Mouse (Mus musculus): ENCODE data around the gene Carm1. TPM values are rescaled to one million over a fixed set of nuclear protein-coding genes. Genes with fewer than 3 reads are reported as not detected.

Carm1 gene
- polyA plus RNA-seq, 1 experiment from 2014 or later: 15.6 TPM

GRCm38 (mm10) chr9:21606648-21607047 is 60.0 kb downstream of the Carm1 start:
- Histone ChIP-seq H3K4me1 (ENCODE audit: control insufficient read depth, insufficient read depth, low read length) (no peaks in the 10 kb centered on the region), H3K4me2 (ENCODE audit: low read depth, low read length) (no peak overlapping the region), H3K9ac (ENCODE audit: low read length) (no peak overlapping the region), H3K9me3 (replicated peaks; ENCODE audit: control insufficient read depth, low read length) (no peaks in the 10 kb centered on the region), H3K36me3 (ENCODE audit: control insufficient read depth, insufficient read depth, low read length) (no peaks in the 10 kb centered on the region), H3K27ac (ENCODE audit: low read length) (no peak overlapping the region), H3K27me3 (ENCODE audit: control insufficient read depth, insufficient read depth, low read length) (no peaks in the 10 kb centered on the region), H3K4me3 (replicated peaks; ENCODE audit: low read length) (no peak overlapping the region)
- WGBS: 71% methylated on average over 1 of the region's 1 CpGs
- ATAC-seq (ENCODE audit: insufficient read depth, low FRiP score): no peak

DNA sequence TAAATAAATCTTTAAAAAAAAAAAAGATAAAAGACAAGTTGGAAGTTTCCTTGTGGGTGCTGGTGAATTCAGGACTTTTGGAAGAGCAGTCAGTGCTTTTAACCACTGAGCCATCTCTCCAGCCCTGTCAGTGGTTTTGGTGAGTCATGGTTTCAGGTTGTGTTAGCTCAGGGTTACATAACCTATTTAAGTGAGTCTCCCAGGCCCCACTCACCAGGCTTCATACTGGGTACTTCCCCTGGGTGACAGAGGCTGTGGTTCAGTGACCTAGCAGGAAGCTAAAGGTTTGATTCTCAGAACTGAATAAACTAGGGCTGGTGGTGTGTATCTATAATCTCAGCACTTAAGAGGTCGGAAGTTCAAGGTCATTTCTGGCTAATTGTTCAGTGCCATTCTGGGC is 63.2 kb downstream of the Carm1 start:
- Histone ChIP-seq H3K4me2 (ENCODE audit: low read depth, low read length) (no peak overlapping the region), H3K9me3 (replicated peaks; ENCODE audit: control insufficient read depth, low read length) (no peaks in the 10 kb centered on the region), H3K4me1 (ENCODE audit: control insufficient read depth, insufficient read depth, low read length) (no peaks in the 10 kb centered on the region), H3K9ac (ENCODE audit: low read length) (no peak overlapping the region), H3K27me3 (ENCODE audit: control insufficient read depth, insufficient read depth, low read length) (no peaks in the 10 kb centered on the region), H3K36me3 (ENCODE audit: control insufficient read depth, insufficient read depth, low read length) (no peaks in the 10 kb centered on the region), H3K27ac (ENCODE audit: low read length) (no peak overlapping the region), H3K4me3 (replicated peaks; ENCODE audit: low read length) (no peak overlapping the region)
- 83% methylated on average over 1 of the region's 1 CpGs for whole genome bisulfite sequencing
- no peak for ATAC-seq (ENCODE audit: insufficient read depth, low FRiP score)

DNA sequence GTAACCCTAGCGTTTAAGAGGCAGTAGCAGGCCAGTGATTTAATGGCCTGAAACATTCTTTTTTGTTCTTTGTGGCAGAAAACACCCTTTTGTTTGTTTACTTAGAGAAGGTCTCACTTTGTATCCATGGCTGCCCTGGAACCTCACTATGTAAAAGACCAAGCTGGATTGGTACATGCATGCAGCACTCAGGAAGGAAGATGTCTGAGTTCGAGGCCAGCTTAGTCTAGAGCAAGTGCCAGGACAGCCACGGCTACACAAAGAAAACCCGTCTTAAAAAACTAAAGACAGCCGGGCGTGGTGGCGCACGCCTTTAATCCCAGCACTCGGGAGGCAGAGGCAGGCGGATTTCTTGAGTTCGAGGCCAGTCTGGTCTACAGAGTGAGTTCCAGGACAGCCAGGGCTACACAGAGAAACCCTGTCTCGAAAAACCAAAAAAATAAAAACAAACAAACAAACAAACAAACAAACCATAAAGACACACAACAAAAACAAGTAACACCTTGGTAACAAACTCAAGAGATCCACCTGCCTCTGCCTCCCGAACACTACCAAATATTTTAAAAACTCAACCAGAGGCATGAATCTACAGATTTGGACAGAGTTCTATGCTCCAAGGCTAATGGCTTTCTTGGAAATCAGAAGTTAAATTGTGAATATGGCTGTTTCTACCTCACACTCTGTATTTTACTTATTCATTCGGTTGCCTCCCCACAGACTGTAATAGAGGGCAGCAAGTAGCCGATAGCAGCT is 68.3 kb downstream of the Carm1 start:
- peak overlapping the region; percentile 69 for H3K4me2 ChIP-seq (ENCODE audit: low read depth, low read length)
- peak overlapping the region; percentile 74 for H3K4me3 ChIP-seq (replicated peaks; ENCODE audit: low read length)
- peaks cover 8% of the 10 kb centered on the region; the same call in 1 of the 2 replicates for H3K4me1 ChIP-seq (ENCODE audit: control insufficient read depth, insufficient read depth, low read length)
- H3K9me3 ChIP-seq (replicated peaks; ENCODE audit: control insufficient read depth, low read length): no peaks in the 10 kb centered on the region
- peak overlapping the region; percentile 86 for H3K9ac ChIP-seq (ENCODE audit: low read length)
- ATAC-seq (ENCODE audit: insufficient read depth, low FRiP score): no peak
- H3K27ac ChIP-seq (ENCODE audit: low read length): peak overlapping the region; percentile 99
- 72% methylated on average over 15 of the region's 15 CpGs for WGBS
- H3K27me3 ChIP-seq (ENCODE audit: control insufficient read depth, insufficient read depth, low read length): no peaks in the 10 kb centered on the region
- H3K36me3 ChIP-seq (ENCODE audit: control insufficient read depth, insufficient read depth, low read length): no peaks in the 10 kb centered on the region

DNA sequence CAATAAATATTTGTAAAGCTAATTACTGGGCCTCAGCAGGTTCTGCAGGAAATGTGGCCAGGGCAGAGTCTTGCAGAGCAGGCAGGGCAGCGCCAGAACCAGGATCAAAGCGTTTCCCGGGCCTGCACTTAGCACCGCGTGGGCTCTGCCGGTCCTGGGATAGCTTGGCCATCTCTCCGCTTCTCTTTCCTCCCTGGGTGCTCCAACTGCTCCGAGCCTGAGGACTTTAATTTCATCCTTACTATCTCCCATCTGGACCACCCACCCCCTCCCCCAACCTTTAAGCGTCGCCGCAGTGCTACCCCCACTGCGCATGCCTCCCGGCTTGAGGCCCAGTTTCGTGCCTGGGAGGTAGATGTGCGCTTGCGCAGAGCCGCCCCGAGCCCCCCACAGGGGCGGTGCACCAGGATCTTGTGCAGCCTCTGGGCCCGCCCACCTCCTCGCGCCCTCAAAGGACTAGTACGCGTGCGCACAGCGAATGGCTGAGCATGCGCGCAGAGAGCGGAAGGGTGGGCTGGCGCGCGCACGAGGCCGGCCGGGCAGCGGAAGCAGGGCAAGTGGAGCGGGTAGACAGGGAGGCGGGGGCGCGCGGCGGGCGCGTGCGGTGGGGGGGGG is 69.0 kb downstream of the Carm1 start, which contains the start of gene Smarca4:
Gene Smarca4, plus strand, starts transcription at position 553 of the 615 bp plus-strand sequence.
- peak; percentile 95 for ATAC-seq (ENCODE audit: insufficient read depth, low FRiP score)
- no peaks in the 10 kb centered on the region for H3K36me3 ChIP-seq (ENCODE audit: control insufficient read depth, insufficient read depth, low read length)

DNA sequence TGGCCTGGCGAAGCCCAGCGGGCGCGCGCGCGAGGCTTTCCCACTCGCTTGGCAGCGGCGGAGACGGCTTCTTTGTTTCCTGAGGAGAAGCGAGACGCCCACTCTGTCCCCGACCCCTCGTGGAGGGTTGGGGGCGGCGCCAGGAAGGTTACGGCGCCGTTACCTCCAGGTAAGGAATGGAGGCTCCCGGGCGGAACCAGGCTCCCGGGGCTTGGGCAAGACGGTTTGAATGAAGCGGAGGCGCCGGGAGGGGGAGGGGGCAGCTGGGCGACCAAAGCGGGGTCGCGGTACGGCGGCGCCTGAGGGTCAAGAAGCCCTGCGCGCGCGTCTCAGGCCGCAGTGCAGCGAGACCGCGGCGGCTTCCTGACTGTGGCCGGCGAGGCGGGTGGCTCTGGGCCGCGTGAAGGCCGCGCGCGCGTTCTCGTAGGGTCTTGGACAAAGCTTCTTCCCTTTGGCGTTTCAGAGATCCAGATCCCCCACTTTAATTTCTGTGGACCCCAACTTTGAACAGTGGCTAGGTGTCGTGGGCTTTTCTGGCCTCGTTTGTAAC is 69.6 kb downstream of the Carm1 start:
- Histone ChIP-seq H3K9me3 (replicated peaks; ENCODE audit: control insufficient read depth, low read length) (no peaks in the 10 kb centered on the region), H3K27me3 (ENCODE audit: control insufficient read depth, insufficient read depth, low read length) (no peaks in the 10 kb centered on the region), H3K36me3 (ENCODE audit: control insufficient read depth, insufficient read depth, low read length) (no peaks in the 10 kb centered on the region), H3K4me1 (ENCODE audit: control insufficient read depth, insufficient read depth, low read length) (peaks cover 11% of the 10 kb centered on the region; the same call in 1 of the 2 replicates), H3K4me3 (replicated peaks; ENCODE audit: low read length) (peak overlapping the region; percentile 74), H3K27ac (ENCODE audit: low read length) (peak overlapping the region; percentile 97), H3K4me2 (ENCODE audit: low read depth, low read length) (peak overlapping the region; percentile 73), H3K9ac (ENCODE audit: low read length) (peak overlapping the region; percentile 92)
- under 1% methylated on average over 57 of the region's 57 CpGs for WGBS
- ATAC-seq (ENCODE audit: insufficient read depth, low FRiP score): peak; percentile 66

More for the DNA sequence above, 69.0 kb downstream of the Carm1 start, which contains the start of gene Smarca4:
- Histone ChIP-seq H3K4me3 (replicated peaks; ENCODE audit: low read length) (peak within 1 kb of the TSS; percentile 74), H3K9ac (ENCODE audit: low read length) (peak within 1 kb of the TSS; percentile 92), H3K27ac (ENCODE audit: low read length) (peak within 1 kb of the TSS; percentile 99), H3K4me2 (ENCODE audit: low read depth, low read length) (peak within 1 kb of the TSS; percentile 73), H3K27me3 (ENCODE audit: control insufficient read depth, insufficient read depth, low read length) (no peaks in the 10 kb centered on the region), H3K9me3 (replicated peaks; ENCODE audit: control insufficient read depth, low read length) (no peaks in the 10 kb centered on the region), H3K4me1 (ENCODE audit: control insufficient read depth, insufficient read depth, low read length) (peaks cover 11% of the 10 kb centered on the region; the same call in 1 of the 2 replicates)
- under 1% methylated on average over 45 of the region's 45 CpGs for WGBS

DNA sequence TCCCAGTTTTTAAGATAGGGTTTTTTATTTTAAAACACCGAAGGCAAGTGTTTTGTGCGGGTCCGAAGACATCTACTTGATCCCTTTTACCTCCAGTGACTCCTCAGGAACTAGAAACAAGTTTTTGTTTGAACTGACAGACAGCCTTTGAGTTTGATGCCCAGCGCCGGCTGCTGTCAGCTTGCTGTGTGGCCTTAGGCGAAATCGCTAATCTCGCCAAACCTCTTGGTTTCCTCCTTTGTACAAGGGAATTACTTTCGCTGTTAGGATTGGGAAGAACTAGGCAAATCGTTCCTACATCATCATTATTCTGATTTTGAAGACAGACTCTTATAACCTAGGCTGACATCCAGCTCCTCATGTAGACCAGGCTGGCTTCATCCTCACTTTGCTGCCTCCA is 70.4 kb downstream of the Carm1 start:
- peak overlapping the region; percentile 73 for H3K4me2 ChIP-seq (ENCODE audit: low read depth, low read length)
- 4% methylated on average over 10 of the region's 10 CpGs for WGBS
- H3K36me3 ChIP-seq (ENCODE audit: control insufficient read depth, insufficient read depth, low read length): no peaks in the 10 kb centered on the region
- H3K9ac ChIP-seq (ENCODE audit: low read length): peak overlapping the region; percentile 92
- no peaks in the 10 kb centered on the region for H3K9me3 ChIP-seq (replicated peaks; ENCODE audit: control insufficient read depth, low read length)
- H3K27me3 ChIP-seq (ENCODE audit: control insufficient read depth, insufficient read depth, low read length): no peaks in the 10 kb centered on the region
- H3K4me1 ChIP-seq (ENCODE audit: control insufficient read depth, insufficient read depth, low read length): peaks cover 11% of the 10 kb centered on the region; the same call in 1 of the 2 replicates
- no peak for ATAC-seq (ENCODE audit: insufficient read depth, low FRiP score)
- H3K4me3 ChIP-seq (replicated peaks; ENCODE audit: low read length): peak overlapping the region; percentile 74
- peak overlapping the region; percentile 97 for H3K27ac ChIP-seq (ENCODE audit: low read length)

- Histone ChIP-seq H3K4me2 (ENCODE audit: low read depth, low read length) (no peak overlapping the region), H3K4me3 (replicated peaks; ENCODE audit: low read length) (no peak overlapping the region), H3K4me1 (ENCODE audit: control insufficient read depth, insufficient read depth, low read length) (peaks cover 17% of the 10 kb centered on the region; the same call in 1 of the 2 replicates), H3K27ac (ENCODE audit: low read length) (peak overlapping the region; percentile 60), H3K36me3 (ENCODE audit: control insufficient read depth, insufficient read depth, low read length) (no peaks in the 10 kb centered on the region), H3K9me3 (replicated peaks; ENCODE audit: control insufficient read depth, low read length) (no peaks in the 10 kb centered on the region), H3K27me3 (ENCODE audit: control insufficient read depth, insufficient read depth, low read length) (no peaks in the 10 kb centered on the region), H3K9ac (ENCODE audit: low read length) (no peak overlapping the region)
- 60% methylated on average over 4 of the region's 4 CpGs for WGBS
- no peak for ATAC-seq (ENCODE audit: insufficient read depth, low FRiP score)
These were observed 73.5 kb downstream of the Carm1 start for GRCm38 (mm10) chr9:21620229-21620628.

GRCm38 (mm10) chr9:21622676-21623075 is 76.0 kb downstream of the Carm1 start:
- Histone ChIP-seq H3K27ac (ENCODE audit: low read length) (no peak overlapping the region), H3K27me3 (ENCODE audit: control insufficient read depth, insufficient read depth, low read length) (no peaks in the 10 kb centered on the region), H3K4me2 (ENCODE audit: low read depth, low read length) (no peak overlapping the region), H3K36me3 (ENCODE audit: control insufficient read depth, insufficient read depth, low read length) (no peaks in the 10 kb centered on the region), H3K9me3 (replicated peaks; ENCODE audit: control insufficient read depth, low read length) (no peaks in the 10 kb centered on the region), H3K9ac (ENCODE audit: low read length) (no peak overlapping the region), H3K4me3 (replicated peaks; ENCODE audit: low read length) (no peak overlapping the region), H3K4me1 (ENCODE audit: control insufficient read depth, insufficient read depth, low read length) (peaks cover 21% of the 10 kb centered on the region; the same call in 1 of the 2 replicates)
- no peak for ATAC-seq (ENCODE audit: insufficient read depth, low FRiP score)
- 86% methylated on average over 1 of the region's 1 CpGs for WGBS

Measured in stomach, embryonic 16.5 days (tissue).